Mouse (Mus musculus) stomach, embryonic 14.5 days (tissue): ENCODE data around the gene Xrcc1. TPM values are rescaled to one million over a fixed set of nuclear protein-coding genes. Genes with fewer than 3 reads are reported as not detected.
"Not testable (repeated sequence)": the region's sequence is repeated elsewhere in the genome, so short reads cannot be mapped to it uniquely, and the experiment has no call there.

Source experiments
- ATAC-seq: fragments of 200-750 bp; cut with Nextera tagmentation; 2 replicates; pipeline ENCODE4 v1.8.0; 2017; ENCODE audit warnings: low read depth, moderate TSS enrichment; ENCODE audit not compliant: insufficient number of reproducible peaks, insufficient read depth, low FRiP score
- H3K27ac ChIP-seq: fragments of 300-500 bp; sonication (generic); 2 replicates; pipeline ENCODE4 v1.5.1; 2014; ENCODE audit warnings: mild to moderate bottlenecking, low read length, moderate library complexity, mixed read lengths
- H3K27me3 ChIP-seq: fragments of 300-500 bp; sonication (generic); 2 replicates; pipeline ENCODE4 v1.6.1; 2014; ENCODE audit warnings: low read length, control low read depth, mixed read lengths; ENCODE audit not compliant: control insufficient read depth, insufficient read depth
- H3K36me3 ChIP-seq: fragments of 300-500 bp; sonication (generic); 2 replicates; pipeline ENCODE4 v1.6.1; 2014; ENCODE audit warnings: mild to moderate bottlenecking, control low read depth, low read length, moderate library complexity, mixed read lengths; ENCODE audit not compliant: control insufficient read depth, insufficient read depth
- H3K4me1 ChIP-seq: fragments of 300-500 bp; sonication (generic); 2 replicates; pipeline ENCODE4 v1.6.1; 2014; ENCODE audit warnings: low read length, control low read depth, mixed read lengths; ENCODE audit not compliant: control insufficient read depth, insufficient read depth
- H3K4me2 ChIP-seq: fragments of 300-500 bp; sonication (generic); replicated peaks from 2 replicates; pipeline ENCODE4 v1.6.1; 2014; ENCODE audit warnings: low read depth, low read length, control low read depth
- H3K4me3 ChIP-seq: fragments of 300-500 bp; sonication (generic); 2 replicates; pipeline ENCODE4 v1.5.1; 2014; ENCODE audit warnings: low read depth, low read length, control low read depth
- H3K9ac ChIP-seq: fragments of 300-500 bp; sonication (generic); replicated peaks from 2 replicates; pipeline ENCODE4 v1.6.1; 2014; ENCODE audit warnings: low read depth, mild to moderate bottlenecking, control low read depth, low read length, moderate library complexity, mixed read lengths
- H3K9me3 ChIP-seq: fragments of 300-500 bp; sonication (generic); 2 replicates; pipeline ENCODE4 v1.6.1; 2016; ENCODE audit warnings: low read depth, low read length, control low read depth; ENCODE audit not compliant: control insufficient read depth
- WGBS: fragments of 180-500 bp; shearing (Covaris S2); extraction: QIAGEN DNeasy Blood & Tissue Kit; methylation state at CpG from one replicate; pipeline ENCODE4 v1.1.7; 2014; 5-methylcytosine and 5-hydroxymethylcytosine counted together
- polyA plus RNA-seq: library from polyadenylated mRNA; unstranded; fragments of >200 nt; fragmentation: Nextera tagmentation; extraction: Ambion mirVana; gene quantifications from 2 replicates; pipeline ENCODE4 v1.2.1, GENCODE M21; 2014

The Xrcc1 gene
- polyA plus RNA-seq, 1 experiment from 2014 or later, result 110 TPM

DNA sequence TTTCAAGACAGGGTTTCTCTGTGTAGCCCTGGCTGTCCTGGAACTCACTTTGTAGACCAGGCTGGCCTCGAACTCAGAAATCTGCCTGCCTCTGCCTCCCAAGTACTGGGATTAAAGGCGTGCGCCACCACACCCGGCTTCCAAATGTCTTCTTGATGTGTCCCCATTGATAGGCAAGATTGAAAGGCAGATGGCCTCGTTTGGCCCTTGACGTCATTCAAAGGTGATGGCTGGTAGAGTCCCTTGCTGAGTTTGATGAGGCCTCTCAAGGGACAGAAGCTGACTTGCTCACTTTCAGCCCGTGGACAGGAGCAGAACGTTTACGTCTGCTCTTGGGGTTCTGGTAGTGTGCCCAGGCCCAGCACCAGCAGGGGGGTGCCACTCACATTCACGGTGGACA, 26.0 kb upstream of the Xrcc1 start:
- H3K4me2 ChIP-seq, H3K9ac ChIP-seq, H3K27ac ChIP-seq, H3K36me3 ChIP-seq, H3K4me1 ChIP-seq, ATAC-seq, H3K27me3 ChIP-seq, H3K9me3 ChIP-seq, H3K4me3 ChIP-seq: not testable (repeated sequence)
- WGBS, result 90% methylated on average over 9 of the region's 10 CpGs

DNA sequence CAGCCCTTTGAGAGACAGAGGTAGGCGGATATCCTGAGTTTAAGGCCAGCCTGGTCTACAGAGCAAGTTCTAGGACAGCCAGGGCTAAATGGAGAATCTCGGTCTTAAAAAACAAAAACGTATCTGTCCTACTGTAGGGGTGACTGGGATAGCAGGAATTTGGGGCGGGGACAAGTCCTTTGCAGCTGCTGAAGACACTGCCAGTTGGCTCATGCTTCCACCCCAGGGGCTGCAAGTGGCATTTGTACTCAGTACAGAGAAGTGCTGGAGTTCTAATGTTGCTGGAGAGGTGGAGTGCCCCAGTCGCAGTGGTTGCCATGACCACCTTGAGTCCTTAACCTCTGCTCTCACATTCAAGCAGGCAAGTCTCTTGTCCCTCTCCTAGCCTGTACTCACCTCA, 23.3 kb upstream of the Xrcc1 start:
- no peaks in the 10 kb centered on the region for H3K4me1 ChIP-seq

GRCm38 (mm10) chr7:24523723-24524122, 22.4 kb upstream of the Xrcc1 start:
- H3K36me3 ChIP-seq, result no peaks in the 10 kb centered on the region

More for the DNA sequence above, 23.3 kb upstream of the Xrcc1 start:
- Histone ChIP-seq H3K36me3 (no peaks in the 10 kb centered on the region), H3K27me3 (no peaks in the 10 kb centered on the region), H3K9ac (no peak overlapping the region), H3K4me2 (no peak overlapping the region), H3K9me3 (no peaks in the 10 kb centered on the region), H3K4me3 (no peak overlapping the region), H3K27ac (no peak overlapping the region)
- ATAC-seq, result no peak
- 58% methylated on average over 5 of the region's 5 CpGs for WGBS

GRCm38 (mm10) chr7:24524978-24525377, 21.1 kb upstream of the Xrcc1 start:
- Histone ChIP-seq H3K9ac (no peak overlapping the region), H3K4me1 (peaks cover 5% of the 10 kb centered on the region; the same call in 1 of the 2 replicates), H3K36me3 (no peaks in the 10 kb centered on the region), H3K4me3 (no peak overlapping the region), H3K27me3 (no peaks in the 10 kb centered on the region), H3K9me3 (no peaks in the 10 kb centered on the region), H3K27ac (no peak overlapping the region), H3K4me2 (no peak overlapping the region)
- WGBS, result 86% methylated on average over 6 of the region's 6 CpGs
- no peak for ATAC-seq

More at GRCm38 (mm10) chr7:24523723-24524122, 22.4 kb upstream of the Xrcc1 start:
- no peak overlapping the region for H3K27ac ChIP-seq
- no peak overlapping the region for H3K9ac ChIP-seq
- H3K4me1 ChIP-seq, result no peaks in the 10 kb centered on the region
- 84% methylated on average over 6 of the region's 6 CpGs for WGBS
- no peak overlapping the region for H3K4me2 ChIP-seq
- H3K4me3 ChIP-seq, result no peak overlapping the region
- no peaks in the 10 kb centered on the region for H3K27me3 ChIP-seq
- ATAC-seq, result no peak
- no peaks in the 10 kb centered on the region for H3K9me3 ChIP-seq

DNA sequence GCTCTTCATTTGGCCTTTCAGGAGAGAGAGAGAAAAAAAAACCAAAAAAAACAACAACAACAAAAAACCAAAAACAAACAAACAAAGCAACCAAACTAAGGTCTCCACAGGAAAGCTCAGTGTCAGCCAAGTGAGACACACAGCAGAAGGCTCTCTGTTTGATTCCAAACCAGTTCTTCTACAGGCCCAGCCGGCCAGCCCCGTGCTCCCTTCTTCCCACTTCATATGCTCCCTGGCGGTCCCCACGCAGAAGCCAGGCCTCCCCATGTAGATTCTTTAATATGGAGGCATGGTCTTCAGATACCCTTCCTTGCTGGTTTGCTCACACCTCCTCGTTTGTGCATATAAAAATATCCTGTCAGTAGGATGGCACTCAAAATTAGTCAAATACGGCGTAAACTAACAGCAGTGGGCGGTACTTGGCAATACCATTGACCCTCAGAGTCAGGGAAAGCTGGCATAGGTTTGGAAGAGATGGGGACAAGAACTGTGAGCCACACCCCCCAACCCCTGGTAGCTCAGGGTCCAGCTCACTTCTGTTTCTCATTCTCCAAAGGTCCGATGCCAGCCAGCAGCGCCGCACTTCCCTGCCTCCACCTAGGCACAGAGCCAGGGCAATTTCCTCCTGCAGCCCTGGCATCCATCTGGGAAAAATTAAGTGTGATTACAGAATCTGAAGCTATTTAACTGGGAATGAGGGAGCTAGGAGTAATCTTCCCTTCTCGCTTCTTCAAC, 20.2 kb upstream of the Xrcc1 start:
- H3K27ac ChIP-seq, result no peak overlapping the region

DNA sequence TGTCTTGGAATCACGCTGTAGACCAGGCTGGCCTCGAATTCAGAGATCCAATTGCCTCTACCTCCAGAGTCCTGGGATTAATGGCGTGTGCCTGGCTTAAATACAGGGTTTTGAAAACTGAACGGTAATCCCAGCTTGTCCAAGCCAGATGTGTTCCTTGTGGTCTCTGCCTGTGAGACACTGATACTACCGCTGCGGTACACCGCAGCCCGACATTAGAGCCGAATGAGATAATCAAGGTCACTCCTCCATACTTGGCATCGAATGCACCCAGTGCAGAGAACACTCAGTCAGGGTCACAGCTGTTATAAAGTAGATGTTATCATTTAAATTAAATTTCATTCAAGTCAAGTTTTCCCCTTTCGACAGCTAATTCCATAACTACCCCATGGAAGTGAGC, 17.2 kb upstream of the Xrcc1 start:
- no peak overlapping the region for H3K4me3 ChIP-seq
- H3K4me2 ChIP-seq, result no peak overlapping the region
- no peaks in the 10 kb centered on the region for H3K9me3 ChIP-seq
- no peaks in the 10 kb centered on the region for H3K27me3 ChIP-seq
- WGBS, result 93% methylated on average over 11 of the region's 11 CpGs
- peaks cover 12% of the 10 kb centered on the region; the same call in 1 of the 2 replicates for H3K4me1 ChIP-seq
- peaks cover 9% of the 10 kb centered on the region; the same call in 1 of the 2 replicates for H3K36me3 ChIP-seq
- ATAC-seq, result no peak
- H3K9ac ChIP-seq, result no peak overlapping the region
- no peak overlapping the region for H3K27ac ChIP-seq

More for the DNA sequence above, 20.2 kb upstream of the Xrcc1 start:
- ATAC-seq, result no peak
- 92% methylated on average over 12 of the region's 12 CpGs for WGBS
- peaks cover 5% of the 10 kb centered on the region; the same call in 1 of the 2 replicates for H3K4me1 ChIP-seq
- H3K36me3 ChIP-seq, result no peaks in the 10 kb centered on the region
- H3K27me3 ChIP-seq, result no peaks in the 10 kb centered on the region
- no peak overlapping the region for H3K9ac ChIP-seq
- no peak overlapping the region for H3K4me3 ChIP-seq
- no peaks in the 10 kb centered on the region for H3K9me3 ChIP-seq
- no peak overlapping the region for H3K4me2 ChIP-seq

GRCm38 (mm10) chr7:24529580-24529979, 16.5 kb upstream of the Xrcc1 start:
- no peak for ATAC-seq

GRCm38 (mm10) chr7:24530062-24530931, 15.8 kb upstream of the Xrcc1 start, which contains the start of gene Irgq:
Gene Irgq (plus strand): TSS chr7:24530689.
- peak within 1 kb of the TSS; percentile 96 for H3K4me2 ChIP-seq
- peaks cover 13% of the 10 kb centered on the region; the same call in 1 of the 2 replicates for H3K36me3 ChIP-seq
- peak within 1 kb of the TSS; percentile 84 for H3K27ac ChIP-seq
- peak within 1 kb of the TSS; percentile 85 for H3K9ac ChIP-seq
- no peaks in the 10 kb centered on the region for H3K9me3 ChIP-seq
- peaks cover 12% of the 10 kb centered on the region; the same call in 1 of the 2 replicates for H3K4me1 ChIP-seq
- peak within 1 kb of the TSS; percentile 63 for H3K4me3 ChIP-seq
- H3K27me3 ChIP-seq, result no peaks in the 10 kb centered on the region
- peak; percentile 96 for ATAC-seq
- under 1% methylated on average over 44 of the region's 44 CpGs for WGBS

More at GRCm38 (mm10) chr7:24529580-24529979, 16.5 kb upstream of the Xrcc1 start:
- Histone ChIP-seq H3K4me2 (peak overlapping the region; percentile 96), H3K27me3 (no peaks in the 10 kb centered on the region), H3K9ac (peak overlapping the region; percentile 85), H3K36me3 (peaks cover 13% of the 10 kb centered on the region; the same call in 1 of the 2 replicates), H3K4me3 (peak overlapping the region; percentile 63), H3K4me1 (peaks cover 12% of the 10 kb centered on the region; the same call in 1 of the 2 replicates), H3K27ac (peak overlapping the region; percentile 81; the same call in 1 of the 2 replicates), H3K9me3 (no peaks in the 10 kb centered on the region)
- 52% methylated on average over 11 of the region's 11 CpGs for WGBS
